Mouse (Mus musculus) layer of hippocampus, postnatal 25 days (tissue): ENCODE data around the gene Pdcd6. TPM values are rescaled to one million over a fixed set of nuclear protein-coding genes. Genes with fewer than 3 reads are reported as not detected.

Experiments used
- DNase-seq, 2 experiments: peaks; one replicate each; pipeline ENCODE4 v3.0.0; 2022; ENCODE audit warnings: mixed read lengths in 2 of 2, low spot score in 1 of 2; ENCODE audit errors: extremely low spot score in 1 of 2
- total RNA-seq, 2 experiments: library from RNA; stranded (reverse); gene quantifications; 2 replicates each; pipeline ENCODE4 v1.2.3; 2021

Gene Pdcd6
- total RNA-seq, 2 experiments from 2014 or later = 68.5 to 78.2 TPM

- no peak for DNase-seq
These were observed 27.7 kb downstream of the Pdcd6 start for GRCm38 (mm10) chr13:74289646-74290045.

DNA sequence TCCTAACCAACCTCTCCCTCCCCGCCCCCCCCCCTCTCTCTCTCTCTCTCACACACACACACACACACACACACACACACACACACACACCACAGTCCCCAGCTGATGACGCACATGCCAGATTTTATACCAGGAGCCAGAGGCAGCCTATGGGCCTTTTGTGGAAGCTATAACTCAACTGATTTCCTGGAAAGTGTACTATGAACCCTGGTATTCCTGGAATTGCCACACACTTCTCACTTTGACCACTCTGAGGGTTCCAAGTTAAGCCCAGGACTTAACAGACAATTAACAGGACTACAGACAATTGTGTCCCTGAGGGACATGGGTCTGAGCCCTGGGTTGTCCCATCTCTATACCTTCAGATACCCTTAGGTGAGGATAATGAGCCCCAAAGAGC, 35.1 kb downstream of the Pdcd6 start:
- DNase-seq = no peak

DNA sequence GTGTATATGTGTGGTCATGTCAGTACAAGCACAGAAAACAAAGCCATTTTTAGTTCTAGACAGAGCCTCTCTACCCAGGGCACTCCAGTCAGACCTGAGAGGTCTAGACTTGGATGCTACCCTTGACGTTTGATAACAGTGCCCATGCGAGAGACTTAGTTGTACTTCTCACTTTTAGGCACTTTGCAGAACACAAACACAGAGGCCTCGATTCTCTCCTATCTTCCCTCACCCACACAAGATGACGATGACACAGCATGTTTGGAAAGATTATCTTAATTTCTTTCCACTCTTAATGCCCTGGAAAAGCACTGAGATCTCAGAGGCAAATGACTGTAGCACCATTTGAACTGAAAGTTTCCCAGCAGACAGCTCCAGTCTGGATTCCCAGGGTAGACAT, 41.7 kb downstream of the Pdcd6 start:
- DNase-seq = no peak

DNA sequence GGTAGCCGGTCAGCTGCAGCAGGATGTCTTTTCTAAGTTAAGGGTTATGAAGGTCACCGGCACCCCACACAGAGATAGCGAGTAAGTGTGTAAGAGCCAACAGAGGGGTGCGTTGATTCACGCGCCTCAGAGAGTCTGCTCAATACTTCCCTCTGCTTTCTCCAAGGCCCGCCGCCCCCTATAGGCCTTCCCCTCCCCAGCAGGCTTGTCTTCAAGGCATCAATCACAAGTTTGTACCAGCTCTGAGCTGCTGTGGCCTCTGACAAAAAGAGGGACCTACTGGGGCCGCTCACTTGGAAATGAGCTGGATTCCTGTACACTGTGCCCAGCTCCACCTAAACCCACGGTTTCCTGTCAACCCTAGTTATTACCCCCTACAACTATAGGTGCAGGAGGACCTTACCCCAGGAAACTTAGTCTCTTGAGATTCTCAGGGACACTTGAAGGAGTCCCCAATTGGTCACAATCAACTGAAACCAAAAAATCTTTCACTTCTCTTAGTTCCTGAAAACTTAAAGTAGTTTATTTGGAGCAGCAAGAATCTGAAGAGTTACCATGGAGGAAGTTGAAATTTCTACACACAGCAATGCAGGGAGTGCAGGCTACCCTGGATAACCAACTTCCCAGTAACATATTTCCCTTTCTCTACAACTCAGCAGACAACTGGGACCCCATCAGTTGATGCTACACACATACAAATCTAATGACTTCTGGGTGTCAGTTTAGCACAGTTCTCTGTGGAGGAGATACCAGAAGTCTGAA, 57.0 kb downstream of the Pdcd6 start:
- DNase-seq = peak in 1 of 2 experiments; percentile 33

DNA sequence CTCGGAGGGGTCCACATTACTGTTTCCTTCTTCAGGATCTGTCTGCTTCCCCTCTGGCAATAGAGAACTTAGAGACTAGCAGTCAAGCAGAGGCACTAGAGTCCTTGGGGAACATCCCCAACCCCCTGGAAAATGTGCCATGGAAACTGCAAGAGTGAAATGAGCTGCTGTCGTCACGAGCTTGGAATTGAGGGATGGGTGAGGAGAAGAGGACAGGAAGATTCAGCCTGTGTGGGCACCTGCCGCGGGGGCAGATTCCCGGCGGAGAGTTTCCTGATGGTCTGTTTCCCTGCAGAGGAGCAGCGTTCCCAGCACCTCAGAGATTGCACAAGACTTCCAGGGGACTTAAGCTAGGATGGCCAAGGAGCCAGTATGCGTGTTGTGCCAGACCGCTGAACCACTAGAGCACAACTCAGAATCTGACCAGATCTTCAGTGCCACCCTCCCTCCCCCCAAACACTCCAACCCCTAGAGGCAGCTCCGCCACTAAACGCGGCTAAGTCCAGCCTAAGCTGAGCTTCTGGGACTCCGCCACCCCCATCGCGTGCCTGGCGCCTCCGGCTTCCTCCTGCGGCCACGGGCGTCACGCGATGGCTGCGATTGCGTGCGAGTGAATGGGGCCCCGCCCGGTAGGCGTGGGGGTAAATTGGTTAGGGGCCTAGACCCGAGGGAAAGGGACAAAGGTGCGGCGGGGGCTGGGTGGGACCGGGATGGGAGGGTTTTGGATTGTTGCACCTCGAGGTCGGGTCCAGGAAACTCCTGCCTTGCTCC, 57.7 kb downstream of the Pdcd6 start:
- DNase-seq = peak; percentile 21 to 22

Other genes starting within 250 kb of the Pdcd6 start
- 1 to 10 TPM; 1.1 to 1.5 TPM for gene Slc9a3, start 196.1 kb downstream of the Pdcd6 start, total RNA-seq
- 10 to 100 TPM; 70.8 to 76.7 TPM for gene Exoc3, start 108.8 kb downstream of the Pdcd6 start, total RNA-seq
- gene Ahrr, start 25.2 kb downstream of the Pdcd6 start, total RNA-seq = 1 to 10 TPM in 1 of 2 experiments, under 1 TPM in 1; 0.84 to 2.2 TPM
- gene Sdha, start 32.7 kb upstream of the Pdcd6 start, total RNA-seq = 100 to 1,000 TPM; 313 to 339 TPM
- 10 to 100 TPM; 76.8 to 81.9 TPM for gene Ccdc127, start 32.7 kb upstream of the Pdcd6 start, total RNA-seq
- gene Lrrc14b, start 46.4 kb upstream of the Pdcd6 start, total RNA-seq = not detected
- 1 to 10 TPM; 3.7 to 3.9 TPM for gene Zfp72, start 73.3 kb upstream of the Pdcd6 start, total RNA-seq
- 100 to 1,000 TPM; 180 to 190 TPM for gene Ftl1-ps1, start 82.1 kb upstream of the Pdcd6 start, total RNA-seq
- 1 to 10 TPM; 6.5 to 7.5 TPM for gene Zfp825, start 176.4 kb upstream of the Pdcd6 start, total RNA-seq